Mouse (Mus musculus): ENCODE measurements around the gene Col5a1.

Gene Col5a1

DNA sequence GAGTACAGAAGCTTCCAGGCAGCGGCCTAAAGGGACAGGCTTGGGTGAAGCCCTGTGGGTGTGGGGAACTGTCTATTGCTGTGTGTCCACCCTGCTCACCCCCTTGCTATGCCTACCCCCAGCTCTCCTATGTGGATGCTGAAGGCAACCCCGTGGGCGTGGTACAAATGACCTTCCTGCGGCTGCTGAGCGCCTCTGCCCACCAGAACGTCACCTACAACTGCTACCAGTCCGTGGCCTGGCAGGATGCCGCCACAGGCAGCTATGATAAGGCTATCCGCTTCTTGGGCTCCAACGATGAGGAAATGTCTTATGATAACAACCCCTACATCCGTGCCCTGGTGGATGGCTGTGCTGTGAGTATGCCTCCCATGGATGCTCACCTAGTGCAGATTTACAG is 146.2 kb downstream of the Col5a1 start:
- peak in 1 of 2 experiments; percentile 15 for DNase-seq (ENCODE audit: low spot score in 2 of 2)

DNA sequence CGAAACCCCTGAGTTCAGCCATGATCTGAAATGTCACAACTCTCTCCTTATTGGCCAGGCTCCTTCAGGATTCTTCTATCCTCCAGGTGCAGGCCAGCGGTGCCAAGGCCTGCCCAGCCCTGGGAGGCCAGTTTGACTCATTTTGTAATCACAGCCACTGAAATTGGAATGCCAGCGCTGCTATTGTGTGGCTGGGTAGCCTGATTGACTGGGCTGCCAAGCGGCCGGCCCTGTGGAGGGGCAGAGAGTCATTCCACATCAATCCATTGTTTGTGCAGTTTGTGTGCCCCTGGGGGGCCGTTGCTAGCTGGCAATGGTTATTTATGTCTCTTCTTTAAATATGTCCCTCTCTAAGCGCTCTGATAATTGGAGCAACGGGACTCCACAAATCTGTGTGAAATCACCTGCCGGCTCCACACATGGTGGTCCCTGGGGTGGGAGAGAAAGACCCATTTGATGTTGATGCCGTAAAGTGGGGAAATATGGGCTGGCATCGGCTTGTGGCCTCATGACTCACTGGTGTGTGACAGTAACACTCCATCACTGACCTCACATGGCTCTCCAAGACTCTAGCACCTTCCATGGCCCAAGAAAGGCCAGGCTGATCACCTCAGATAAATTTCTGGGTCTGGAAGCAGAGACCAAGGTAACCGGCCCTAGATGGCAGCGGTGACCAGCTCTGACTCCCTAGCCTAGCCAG is 147.9 kb downstream of the Col5a1 start:
- no peak for DNase-seq (ENCODE audit: low spot score in 2 of 2)

- DNase-seq (ENCODE audit: low spot score in 2 of 2): no peak
Observed at GRCm38 (mm10) chr2:28036788-28037187, 150.6 kb downstream of the Col5a1 start.

DNA sequence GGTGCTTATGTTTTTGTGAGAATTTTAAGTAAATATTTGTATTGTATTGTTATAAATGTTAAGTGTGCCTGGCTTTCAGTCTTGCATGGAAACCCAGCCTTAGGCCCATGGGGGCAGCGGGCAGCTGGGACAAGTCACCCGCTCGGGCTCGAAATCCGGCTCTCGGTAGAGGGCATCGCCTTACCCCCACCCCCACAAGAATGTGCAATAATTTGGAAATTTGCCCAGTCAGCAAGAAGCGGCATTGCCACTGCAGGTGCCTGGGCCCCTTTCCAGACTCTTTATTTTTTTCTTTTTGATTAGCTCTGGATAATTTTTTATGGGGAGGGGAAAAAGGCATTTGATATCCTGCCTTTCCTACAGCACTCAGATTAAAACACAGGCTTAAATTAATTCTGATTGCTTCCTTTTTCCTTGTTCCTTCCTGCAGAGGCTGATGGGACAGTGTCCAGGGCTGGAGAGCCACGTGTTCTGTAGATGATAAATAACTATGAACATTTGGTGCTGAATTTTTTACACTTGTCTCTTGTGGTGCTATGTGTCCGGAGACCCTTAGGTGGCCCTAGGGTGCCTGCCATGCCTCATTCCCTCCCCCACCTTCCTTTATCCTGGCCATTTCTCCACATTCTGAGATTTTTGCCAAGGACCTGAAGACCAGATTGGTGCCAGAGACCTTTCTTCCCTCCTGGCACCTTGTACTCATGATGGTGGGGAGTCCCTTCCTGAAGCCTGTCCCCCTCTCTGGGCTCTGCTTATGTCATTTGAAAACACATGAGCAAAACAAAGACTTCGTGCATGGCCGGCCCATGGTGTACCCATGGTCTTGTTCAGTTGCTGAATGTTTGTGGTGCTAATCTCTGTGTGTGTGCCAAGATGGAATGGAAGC is 151.5 kb downstream of the Col5a1 start:
- DNase-seq (ENCODE audit: low spot score in 2 of 2): no peak

DNA sequence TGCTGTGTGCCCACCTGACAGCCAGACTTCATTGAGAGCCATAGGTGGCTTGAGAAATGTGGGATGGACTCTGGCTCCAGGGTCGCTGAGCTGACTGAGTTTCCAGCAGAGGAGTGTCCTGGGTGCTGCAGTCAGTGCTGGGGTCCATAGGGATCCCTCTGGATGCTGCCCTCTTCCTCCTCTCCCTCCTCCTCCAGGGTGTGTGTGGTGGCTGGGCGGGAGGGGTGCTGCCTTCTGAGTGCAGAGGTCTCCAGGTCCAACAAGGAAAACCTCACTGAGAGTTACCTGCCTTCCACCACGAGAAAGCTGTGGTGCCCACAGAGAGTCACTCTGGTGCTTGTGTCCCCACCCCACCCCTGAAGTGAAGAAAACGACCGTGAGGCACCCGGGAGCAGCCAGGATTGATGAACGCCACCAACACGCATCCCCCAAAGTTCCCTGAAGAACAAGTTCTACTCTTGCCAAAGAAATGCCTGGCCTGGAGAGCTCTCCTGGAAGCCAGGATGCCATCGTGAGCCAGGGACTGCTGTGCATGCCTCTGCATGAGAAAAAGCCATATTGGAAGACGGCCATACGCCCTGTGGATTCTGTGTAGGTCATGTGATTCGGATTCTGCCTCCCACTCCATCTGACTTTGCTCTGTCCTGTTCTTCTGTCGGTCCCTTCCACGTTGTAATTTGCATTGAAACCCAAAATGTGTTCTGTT is 152.3 kb downstream of the Col5a1 start:
- DNase-seq (ENCODE audit: low spot score in 2 of 2): no peak

- no peak for DNase-seq (ENCODE audit: low spot score in 2 of 2)
Observed at GRCm38 (mm10) chr2:28039647-28040325, 153.6 kb downstream of the Col5a1 start.

DNA sequence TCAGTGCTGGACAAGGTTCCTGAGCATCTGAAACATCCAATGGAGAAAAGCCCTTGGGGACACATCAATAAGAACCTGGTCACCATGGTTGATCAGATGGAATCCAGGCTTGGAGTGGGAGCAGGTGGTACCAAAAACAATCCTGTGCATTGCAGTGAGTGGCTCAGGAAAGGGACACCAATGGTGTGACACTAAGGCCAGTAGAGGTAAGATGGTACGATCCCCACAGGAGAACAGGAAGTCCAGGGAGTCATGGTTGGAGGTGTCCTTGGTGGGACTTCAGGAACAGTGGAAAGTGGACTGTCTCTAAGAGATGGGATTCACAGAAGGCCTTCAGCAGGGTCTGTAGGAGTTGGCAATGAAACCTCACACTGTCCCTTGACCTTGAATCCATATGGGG is 154.2 kb downstream of the Col5a1 start:
- no peak for DNase-seq (ENCODE audit: low spot score in 2 of 2)

- DNase-seq (ENCODE audit: low spot score in 2 of 2): no peak
Observed at GRCm38 (mm10) chr2:28044920-28045598, 158.8 kb downstream of the Col5a1 start.

- DNase-seq (ENCODE audit: low spot score in 2 of 2): no peak
Observed at GRCm38 (mm10) chr2:28046311-28046710, 160.1 kb downstream of the Col5a1 start.

- no peak for DNase-seq (ENCODE audit: low spot score in 2 of 2)
Observed at GRCm38 (mm10) chr2:28047092-28047491, 160.9 kb downstream of the Col5a1 start.

- DNase-seq (ENCODE audit: low spot score in 2 of 2): no peak
Observed at GRCm38 (mm10) chr2:28059922-28060321, 173.7 kb downstream of the Col5a1 start.

- DNase-seq (ENCODE audit: low spot score in 2 of 2): no peak
Observed at GRCm38 (mm10) chr2:28063711-28064338, 177.6 kb downstream of the Col5a1 start.

DNA sequence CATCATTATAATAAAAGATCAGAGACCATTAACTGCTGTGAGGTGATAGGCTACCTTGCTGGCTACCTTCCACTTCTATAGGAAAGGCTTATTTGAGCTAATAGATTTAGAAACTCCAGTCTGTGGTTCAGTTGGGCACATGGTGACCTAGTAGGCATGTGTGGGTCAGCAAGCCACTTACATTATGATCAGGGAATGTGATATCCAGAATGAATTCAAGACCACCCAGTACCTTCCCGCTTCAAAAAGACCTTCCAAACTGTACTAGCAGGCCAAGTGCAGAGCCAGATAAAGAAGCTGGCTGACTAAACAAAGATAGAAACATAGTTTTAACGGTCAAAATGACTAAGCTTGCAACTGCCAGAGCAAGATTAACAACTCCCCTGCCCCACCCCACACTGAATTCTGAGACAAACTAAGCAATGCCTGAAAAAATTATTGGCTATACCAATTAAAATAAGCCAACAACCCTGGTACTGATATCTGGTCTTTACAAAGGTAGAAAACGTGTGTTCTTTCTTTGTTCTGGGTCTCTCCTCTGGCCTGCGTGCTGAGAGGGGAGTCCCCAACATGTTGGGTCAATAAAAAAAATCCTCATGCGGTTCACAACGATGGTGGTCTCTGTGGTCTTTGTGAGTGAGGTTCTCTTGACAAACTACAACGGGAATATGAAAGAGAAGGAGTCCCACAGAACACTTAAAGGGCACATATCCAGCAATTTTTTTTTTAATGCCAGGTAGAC is 178.3 kb downstream of the Col5a1 start:
- no peak for DNase-seq (ENCODE audit: low spot score in 2 of 2)

DNA sequence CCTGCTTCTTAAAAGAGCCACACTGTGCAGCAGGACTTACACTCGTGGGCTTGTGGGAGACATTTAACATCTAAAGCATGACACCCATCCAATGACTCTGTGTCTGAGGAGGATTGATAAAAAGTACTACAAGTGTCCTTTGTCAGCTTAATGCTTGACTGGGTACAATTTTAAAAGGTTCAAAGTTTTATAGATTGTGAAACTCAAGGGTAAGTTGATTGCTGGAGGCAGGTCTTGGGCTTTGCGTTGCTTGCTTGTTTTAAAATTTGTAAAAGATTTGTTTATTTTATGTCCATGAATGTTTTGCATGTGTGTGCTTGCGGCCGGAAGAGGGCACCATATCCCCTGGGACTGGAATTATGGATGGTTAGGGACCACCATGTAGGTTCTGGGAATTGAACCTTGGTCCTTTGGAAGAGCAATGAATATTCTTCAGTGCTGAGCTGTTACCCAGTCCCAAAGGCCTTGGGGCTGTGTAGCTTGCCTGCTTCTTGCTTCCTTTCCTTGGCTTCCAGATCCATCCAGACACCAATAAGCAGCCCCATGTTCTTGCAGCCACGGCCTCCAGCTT is 178.9 kb downstream of the Col5a1 start:
- no peak for DNase-seq (ENCODE audit: low spot score in 2 of 2)

GRCm38 (mm10) chr2:28066686-28067085 is 180.5 kb downstream of the Col5a1 start:
- DNase-seq (ENCODE audit: low spot score in 2 of 2): no peak

GRCm38 (mm10) chr2:28067175-28067574 is 180.9 kb downstream of the Col5a1 start:
- no peak for DNase-seq (ENCODE audit: low spot score in 2 of 2)

- no peak for DNase-seq (ENCODE audit: low spot score in 2 of 2)
Observed at GRCm38 (mm10) chr2:28067821-28068536, 181.8 kb downstream of the Col5a1 start.

- DNase-seq (ENCODE audit: low spot score in 2 of 2): no peak
Observed at GRCm38 (mm10) chr2:28068537-28068878, 182.3 kb downstream of the Col5a1 start.

- no peak for DNase-seq (ENCODE audit: low spot score in 2 of 2)
Observed at GRCm38 (mm10) chr2:28075616-28076187, 189.5 kb downstream of the Col5a1 start.

All from spleen, postnatal 36 days (tissue).